Mouse (Mus musculus) hindbrain, embryonic 15.5 days (tissue): Measurements from ENCODE around the gene Praf2. TPM values are rescaled to one million over a fixed set of nuclear protein-coding genes. Genes with fewer than 3 reads are reported as not detected.
"Not testable (repeated sequence)": the region's sequence is repeated elsewhere in the genome, so short reads cannot be mapped to it uniquely, and the experiment has no call there.

ENCODE experiments used
- ATAC-seq: fragments of 200-750 bp; cut with Nextera tagmentation; 2 replicates; pipeline ENCODE4 v1.8.0; 2017; ENCODE audit warnings: low read depth, moderate number of reproducible peaks, moderate TSS enrichment; ENCODE audit not compliant: low FRiP score
- H3K27ac ChIP-seq: fragments of 300-500 bp; sonication (generic); replicated peaks from 2 replicates; pipeline ENCODE4 v1.5.1; 2015; ENCODE audit warnings: mild to moderate bottlenecking, inconsistent platforms
- H3K27me3 ChIP-seq: fragments of 300-500 bp; sonication (generic); 2 replicates; pipeline ENCODE4 v1.6.1; 2015; ENCODE audit warnings: control low read depth, inconsistent platforms
- H3K36me3 ChIP-seq: fragments of 300-500 bp; sonication (generic); 2 replicates; pipeline ENCODE4 v1.6.1; 2015; ENCODE audit warnings: control low read depth, inconsistent platforms
- H3K4me1 ChIP-seq: fragments of 300-500 bp; sonication (generic); replicated peaks from 2 replicates; pipeline ENCODE4 v1.6.1; 2015; ENCODE audit warnings: control low read depth, inconsistent platforms
- H3K4me2 ChIP-seq: fragments of 300-500 bp; sonication (generic); 2 replicates; pipeline ENCODE4 v1.6.1; 2015; ENCODE audit warnings: moderate library complexity, mild to moderate bottlenecking, inconsistent platforms
- H3K4me3 ChIP-seq: fragments of 300-500 bp; sonication (generic); 2 replicates; pipeline ENCODE4 v1.5.1; 2015; ENCODE audit warnings: mild to moderate bottlenecking, inconsistent platforms
- H3K9ac ChIP-seq: fragments of 300-500 bp; sonication (generic); 2 replicates; pipeline ENCODE4 v1.6.1; 2015; ENCODE audit warnings: inconsistent platforms
- H3K9me3 ChIP-seq: fragments of 300-500 bp; sonication (generic); 2 replicates; pipeline ENCODE4 v1.6.1; 2016; ENCODE audit warnings: control low read depth, inconsistent platforms
- WGBS: fragments of 180-500 bp; shearing (Covaris S2); methylation state at CpG from one replicate; pipeline ENCODE4 v1.1.7; 2015; 5-methylcytosine and 5-hydroxymethylcytosine counted together
- polyA plus RNA-seq: library from polyadenylated mRNA; unstranded; fragments of >200 nt; fragmentation: Nextera tagmentation; extraction: Ambion mirVana; gene quantifications from 2 replicates; pipeline ENCODE4 v1.2.1, GENCODE M21; 2015

The Praf2 gene
- polyA plus RNA-seq, 1 experiment from 2014 or later, result 132 TPM

GRCm38 (mm10) chrX:7714135-7714899 lies 13.9 kb upstream of the Praf2 start, which contains the start of gene Wdr45:
Gene Wdr45 (plus strand): TSS chrX:7714333.
- H3K9ac ChIP-seq, result 0 out of 2 replicates have a peak within 1 kb of the TSS, but pooled peaks have one; percentile 37
- H3K4me3 ChIP-seq, result peak within 1 kb of the TSS; percentile 35
- 17% methylated on average over 36 of the region's 60 CpGs for WGBS

DNA sequence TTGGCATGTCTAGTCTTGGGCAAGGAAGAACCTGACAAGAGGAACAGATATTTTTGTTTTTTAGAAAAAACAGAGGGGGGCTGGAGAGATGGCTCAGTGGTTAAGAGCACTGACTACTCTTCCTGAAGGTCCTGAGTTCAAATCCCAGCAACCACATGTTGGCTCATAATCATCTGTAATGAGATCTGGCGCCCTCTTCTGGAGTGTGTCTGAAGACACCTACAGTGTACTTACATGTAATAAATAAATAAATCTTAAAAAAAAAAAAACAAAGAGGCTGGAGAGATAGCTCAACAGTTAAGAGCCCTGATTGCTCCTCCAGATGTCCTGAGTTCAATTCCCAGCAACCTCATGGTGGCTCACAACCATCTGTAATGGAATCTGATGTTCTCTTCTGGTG lies 12.2 kb upstream of the Praf2 start:
- not testable (repeated sequence) for ATAC-seq, H3K4me1 ChIP-seq, H3K9ac ChIP-seq, H3K27ac ChIP-seq, H3K36me3 ChIP-seq, H3K4me3 ChIP-seq, H3K27me3 ChIP-seq, H3K9me3 ChIP-seq, H3K4me2 ChIP-seq
- WGBS, result 57% methylated on average over 1 of the region's 1 CpGs

More at GRCm38 (mm10) chrX:7714135-7714899, 13.9 kb upstream of the Praf2 start, which contains the start of gene Wdr45:
- not testable (repeated sequence) for H3K27me3 ChIP-seq, H3K4me1 ChIP-seq, H3K9me3 ChIP-seq, H3K36me3 ChIP-seq
- Histone ChIP-seq H3K27ac (peak within 1 kb of the TSS; percentile 61; the same call in 1 of the 2 replicates), H3K4me2 (peak within 1 kb of the TSS; percentile 52)
- peak; percentile 97 for ATAC-seq

GRCm38 (mm10) chrX:7721514-7722281 lies 6.5 kb upstream of the Praf2 start, which contains the start of gene Gm45208:
Gene Gm45208 (plus strand): TSS chrX:7722245.
- no peaks in the 10 kb centered on the region for H3K9me3 ChIP-seq
- H3K27me3 ChIP-seq, result no peaks in the 10 kb centered on the region
- H3K36me3 ChIP-seq, result no peaks in the 10 kb centered on the region
- peaks cover 7% of the 10 kb centered on the region for H3K4me1 ChIP-seq
- peak within 1 kb of the TSS; percentile 54 for H3K4me3 ChIP-seq
- peak within 1 kb of the TSS; percentile 67 for H3K4me2 ChIP-seq
- WGBS, result 22% methylated on average over 22 of the region's 22 CpGs
- peak within 1 kb of the TSS; percentile 50 for H3K9ac ChIP-seq
- peak; percentile 91 for ATAC-seq
- peak within 1 kb of the TSS; percentile 95 for H3K27ac ChIP-seq

DNA sequence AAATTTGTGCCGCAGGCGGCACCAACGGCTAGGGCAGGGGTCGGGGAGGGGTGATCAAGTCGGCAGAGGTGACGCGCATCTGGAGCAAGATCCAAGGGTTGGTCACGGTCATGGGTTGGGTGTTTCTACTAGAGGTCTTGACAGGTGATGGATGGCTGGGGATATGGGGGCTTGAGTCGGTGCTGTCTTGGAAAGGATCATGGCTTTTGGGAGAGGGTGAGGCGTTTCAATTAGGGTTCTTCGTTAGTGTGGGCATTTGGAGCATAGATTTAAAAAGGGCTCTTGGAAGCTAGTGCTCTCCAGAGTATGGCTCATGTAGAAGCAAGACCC lies 6.0 kb upstream of the Praf2 start:
- H3K4me2 ChIP-seq, result peak overlapping the region; percentile 67
- H3K9me3 ChIP-seq, result no peaks in the 10 kb centered on the region
- peaks cover 7% of the 10 kb centered on the region for H3K4me1 ChIP-seq
- 0 out of 2 replicates have a peak, but pooled peaks cover 4% of the 10 kb centered on the region for H3K36me3 ChIP-seq
- no peaks in the 10 kb centered on the region for H3K27me3 ChIP-seq
- peak overlapping the region; percentile 95 for H3K27ac ChIP-seq
- H3K4me3 ChIP-seq, result peak overlapping the region; percentile 54
- peak; percentile 51; the same call in 1 of the 2 replicates for ATAC-seq
- H3K9ac ChIP-seq, result peak overlapping the region; percentile 50
- WGBS, result 22% methylated on average over 11 of the region's 11 CpGs

DNA sequence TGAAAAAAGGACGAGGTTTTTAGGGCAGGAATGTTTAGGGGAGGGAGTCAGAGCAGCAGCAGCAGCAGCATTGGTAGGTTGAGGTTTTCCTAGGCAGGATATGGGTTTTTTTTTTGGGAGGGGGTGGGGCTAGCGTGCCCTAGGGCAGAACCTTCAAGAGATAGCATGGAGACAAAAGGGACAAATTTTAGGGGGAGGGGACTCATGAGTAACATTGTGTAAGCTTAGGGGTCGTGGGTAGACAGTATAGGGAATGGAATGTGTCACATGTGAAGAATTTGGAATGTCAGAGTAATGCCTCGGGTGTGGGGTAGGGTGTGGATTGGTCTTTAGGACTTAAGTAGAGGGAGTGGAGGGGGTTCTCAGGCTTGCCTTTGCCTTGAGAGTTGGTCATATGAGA lies 5.5 kb upstream of the Praf2 start:
- no peak for ATAC-seq
- Histone ChIP-seq H3K36me3 (0 out of 2 replicates have a peak, but pooled peaks cover 4% of the 10 kb centered on the region), H3K9ac (peak overlapping the region; percentile 50; the same call in 1 of the 2 replicates), H3K9me3 (no peaks in the 10 kb centered on the region), H3K4me1 (peaks cover 7% of the 10 kb centered on the region), H3K4me3 (peak overlapping the region; percentile 54), H3K27me3 (no peaks in the 10 kb centered on the region), H3K27ac (no peak overlapping the region), H3K4me2 (peak overlapping the region; percentile 67)
- WGBS, result 34% methylated on average over 4 of the region's 4 CpGs

DNA sequence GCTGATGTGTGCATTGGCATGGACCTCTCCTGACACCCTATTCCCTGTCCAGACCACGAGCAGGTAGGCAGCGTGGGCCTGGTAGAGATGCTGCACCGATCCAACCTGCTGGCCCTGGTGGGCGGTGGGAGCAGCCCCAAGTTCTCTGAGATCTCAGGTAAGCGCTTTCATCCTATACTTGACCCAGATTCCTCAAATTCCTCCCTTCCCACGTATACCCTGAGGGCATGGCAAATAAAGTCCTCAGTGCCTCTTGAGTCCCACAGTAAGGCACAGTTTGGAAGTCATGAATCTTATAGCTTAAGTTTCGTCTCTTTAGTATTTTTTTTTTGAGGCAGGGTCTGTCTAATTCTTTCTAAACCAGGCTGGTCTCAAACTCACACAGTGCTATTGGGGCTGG lies 4.1 kb upstream of the Praf2 start:
- no peak overlapping the region for H3K9ac ChIP-seq
- H3K27ac ChIP-seq, result no peak overlapping the region
- H3K27me3 ChIP-seq, result no peaks in the 10 kb centered on the region
- WGBS, result 81% methylated on average over 7 of the region's 7 CpGs
- H3K9me3 ChIP-seq, result no peaks in the 10 kb centered on the region
- H3K36me3 ChIP-seq, result 0 out of 2 replicates have a peak, but pooled peaks cover 4% of the 10 kb centered on the region
- H3K4me3 ChIP-seq, result no peak overlapping the region
- no peak for ATAC-seq
- no peak overlapping the region for H3K4me2 ChIP-seq
- H3K4me1 ChIP-seq, result peaks cover 13% of the 10 kb centered on the region

DNA sequence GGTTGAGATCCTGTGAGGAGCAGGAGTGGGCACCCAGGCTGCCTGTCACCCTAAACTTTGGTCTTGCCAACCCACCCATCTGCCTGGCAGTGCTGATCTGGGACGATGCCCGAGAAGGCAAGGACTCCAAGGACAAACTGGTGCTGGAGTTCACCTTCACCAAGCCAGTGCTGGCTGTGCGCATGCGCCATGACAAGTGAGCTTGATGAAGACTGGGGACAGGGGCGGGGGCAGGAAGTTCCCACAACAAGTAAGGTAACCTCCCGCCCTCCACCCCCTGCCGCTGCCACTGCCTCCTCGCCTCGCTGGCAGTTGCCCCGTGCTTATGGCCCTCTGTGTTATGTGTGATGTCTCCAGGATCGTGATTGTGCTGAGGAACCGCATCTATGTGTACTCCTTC lies 2.4 kb upstream of the Praf2 start:
- 0 out of 2 replicates have a peak, but pooled peaks cover 4% of the 10 kb centered on the region for H3K36me3 ChIP-seq
- no peaks in the 10 kb centered on the region for H3K27me3 ChIP-seq
- ATAC-seq, result no peak
- no peaks in the 10 kb centered on the region for H3K9me3 ChIP-seq
- H3K27ac ChIP-seq, result no peak overlapping the region
- H3K4me2 ChIP-seq, result no peak overlapping the region
- WGBS, result 89% methylated on average over 12 of the region's 12 CpGs
- H3K9ac ChIP-seq, result no peak overlapping the region
- H3K4me1 ChIP-seq, result peaks cover 20% of the 10 kb centered on the region
- no peak overlapping the region for H3K4me3 ChIP-seq

DNA sequence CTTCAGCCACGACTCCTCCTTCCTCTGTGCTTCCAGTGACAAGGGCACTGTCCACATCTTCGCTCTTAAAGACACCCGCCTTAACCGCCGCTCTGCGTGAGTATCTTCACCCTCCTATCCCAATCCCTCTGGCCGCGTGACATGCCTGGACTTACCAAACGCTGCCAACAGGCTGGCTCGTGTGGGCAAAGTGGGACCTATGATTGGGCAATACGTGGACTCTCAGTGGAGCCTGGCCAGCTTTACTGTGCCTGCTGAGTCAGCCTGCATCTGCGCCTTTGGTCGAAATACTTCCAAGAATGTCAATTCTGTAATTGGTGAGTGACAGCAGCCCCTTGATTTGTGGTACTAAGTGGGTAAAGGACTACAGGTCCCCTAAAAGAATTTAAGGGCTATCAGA lies 1.1 kb upstream of the Praf2 start:
- H3K4me2 ChIP-seq, result no peak overlapping the region
- H3K4me3 ChIP-seq, result no peak overlapping the region
- H3K27me3 ChIP-seq, result no peaks in the 10 kb centered on the region
- WGBS, result 92% methylated on average over 13 of the region's 13 CpGs
- peaks cover 20% of the 10 kb centered on the region for H3K4me1 ChIP-seq
- H3K9me3 ChIP-seq, result no peaks in the 10 kb centered on the region
- no peak overlapping the region for H3K27ac ChIP-seq
- 0 out of 2 replicates have a peak, but pooled peaks cover 4% of the 10 kb centered on the region for H3K36me3 ChIP-seq
- no peak for ATAC-seq
- H3K9ac ChIP-seq, result no peak overlapping the region

GRCm38 (mm10) chrX:7728922-7729265 lies 655 bp downstream of the Praf2 start:
- H3K9me3 ChIP-seq, result no peaks in the 10 kb centered on the region
- H3K36me3 ChIP-seq, result 0 out of 2 replicates have a peak, but pooled peaks cover 4% of the 10 kb centered on the region
- peak overlapping the region; percentile 86 for H3K27ac ChIP-seq
- peak overlapping the region; percentile 53 for H3K9ac ChIP-seq
- WGBS, result 44% methylated on average over 4 of the region's 4 CpGs
- peak overlapping the region; percentile 54 for H3K4me3 ChIP-seq
- H3K4me2 ChIP-seq, result peak overlapping the region; percentile 59
- ATAC-seq, result no peak; the same call in 1 of the 2 replicates
- no peaks in the 10 kb centered on the region for H3K27me3 ChIP-seq
- peaks cover 13% of the 10 kb centered on the region for H3K4me1 ChIP-seq

- Histone ChIP-seq H3K9me3 (no peaks in the 10 kb centered on the region), H3K4me1 (peaks cover 10% of the 10 kb centered on the region), H3K4me3 (no peak overlapping the region), H3K36me3 (no peaks in the 10 kb centered on the region), H3K9ac (no peak overlapping the region), H3K27me3 (no peaks in the 10 kb centered on the region), H3K27ac (no peak overlapping the region), H3K4me2 (no peak overlapping the region)
- ATAC-seq, result no peak
- 31% methylated on average over 24 of the region's 26 CpGs for whole genome bisulfite sequencing
Observed at GRCm38 (mm10) chrX:7733571-7734156, 5.4 kb downstream of the Praf2 start.

- H3K4me3 ChIP-seq, result no peak overlapping the region
Observed at GRCm38 (mm10) chrX:7739336-7740081, 11.3 kb downstream of the Praf2 start.

More at GRCm38 (mm10) chrX:7739336-7740081, 11.3 kb downstream of the Praf2 start:
- Histone ChIP-seq H3K36me3 (no peaks in the 10 kb centered on the region), H3K4me2 (no peak overlapping the region), H3K27me3 (no peaks in the 10 kb centered on the region), H3K9ac (no peak overlapping the region), H3K27ac (no peak overlapping the region), H3K4me1 (no peaks in the 10 kb centered on the region), H3K9me3 (no peaks in the 10 kb centered on the region)
- 0 out of 2 replicates have a peak, but pooled peaks have one; percentile 8 for ATAC-seq
- WGBS, result 70% methylated on average over 14 of the region's 14 CpGs
